Mouse (Mus musculus): Measurements from ENCODE around the gene Gm15517. TPM values are rescaled to one million over a fixed set of nuclear protein-coding genes. Genes with fewer than 3 reads are reported as not detected.
"Not testable (repeated sequence)": the region's sequence is repeated elsewhere in the genome, so short reads cannot be mapped to it uniquely, and the experiment has no call there.

The Gm15517 gene
- total RNA-seq (2014; rRNA removed; ENCODE audit: low replicate concordance) = not detected in 2 replicates
- polyA plus RNA-seq (2015; fragmentation: Nextera tagmentation; extraction: Ambion mirVana) = not detected in 2 replicates

GRCm38 (mm10) chr7:44261147-44261546 is at the start of gene Gm15517:
Gm15517 (plus strand) TSS chr7:44261447.
- no peak within 1 kb of the TSS for H3K27ac ChIP-seq (ENCODE audit: low read depth)
- H3K9me3 ChIP-seq (replicated peaks; ENCODE audit: control insufficient read depth, low read length) = no peaks in the 10 kb centered on the region
- H3K9ac ChIP-seq (replicated peaks; ENCODE audit: low read depth, low read length) = no peak within 1 kb of the TSS
- ATAC-seq (ENCODE audit: insufficient read depth, low read depth) (no peak), DNase-seq (ENCODE audit: low spot score) (no peak)
- H3K27me3 ChIP-seq (ENCODE audit: control insufficient read depth, insufficient read depth, low read length) = peaks cover 18% of the 10 kb centered on the region
- TF ChIP-seq EP300 (IDR thresholded peaks at IDR 0.05; ENCODE audit: low read depth) (no peak), CTCF (IDR thresholded peaks at IDR 0.05; ENCODE audit: low read depth) (no peak)
- H3K4me1 ChIP-seq (ENCODE audit: control insufficient read depth, insufficient read depth) = no peaks in the 10 kb centered on the region
- no peak within 1 kb of the TSS for H3K4me2 ChIP-seq (ENCODE audit: low read depth, low read length)
- no peaks in the 10 kb centered on the region for H3K36me3 ChIP-seq (replicated peaks; ENCODE audit: control insufficient read depth, insufficient read depth, low read length)
- WGBS = 46% methylated on average over 5 of the region's 5 CpGs
- no peak within 1 kb of the TSS for H3K4me3 ChIP-seq (ENCODE audit: low read depth, low read length)

DNA sequence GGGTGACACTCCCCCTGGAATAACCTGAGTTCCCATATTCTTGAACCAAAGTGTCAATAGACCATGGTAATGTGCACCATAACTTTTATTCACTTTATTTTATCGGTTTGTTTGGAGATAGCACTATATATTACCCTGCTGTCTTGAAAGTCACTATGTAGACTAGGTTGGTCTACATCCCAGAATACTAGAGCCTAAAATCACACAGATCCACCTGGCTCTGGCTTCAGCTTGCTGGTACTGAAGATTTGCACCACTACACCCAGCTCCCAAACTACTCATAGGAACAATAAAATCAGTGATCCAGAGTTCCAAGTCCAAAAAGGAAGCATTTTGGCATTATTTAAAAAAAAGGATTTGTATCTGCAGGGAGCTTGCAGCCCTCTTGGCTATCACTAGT is 45.6 kb upstream of the Gm15517 start, which contains the start of gene Klk1b5:
TSS of gene Klk1b5 (plus strand) at position 301 of the 400 bp plus-strand sequence.
- H3K4me3 ChIP-seq (ENCODE audit: low read depth, low read length) = no peak within 1 kb of the TSS
- DNase-seq (ENCODE audit: low spot score) (no peak), ATAC-seq (ENCODE audit: insufficient read depth, low read depth) (no peak)
- H3K27me3 ChIP-seq (ENCODE audit: control insufficient read depth, insufficient read depth, low read length) = no peaks in the 10 kb centered on the region
- H3K27ac ChIP-seq (ENCODE audit: low read depth) = no peak within 1 kb of the TSS
- no peaks in the 10 kb centered on the region for H3K9me3 ChIP-seq (replicated peaks; ENCODE audit: control insufficient read depth, low read length)
- H3K9ac ChIP-seq (replicated peaks; ENCODE audit: low read depth, low read length) = no peak within 1 kb of the TSS
- no peaks in the 10 kb centered on the region for H3K4me1 ChIP-seq (ENCODE audit: control insufficient read depth, insufficient read depth)
- 57% methylated on average over 1 of the region's 1 CpGs for WGBS
- no peaks in the 10 kb centered on the region for H3K36me3 ChIP-seq (replicated peaks; ENCODE audit: control insufficient read depth, insufficient read depth, low read length)
- TF ChIP-seq CTCF (IDR thresholded peaks at IDR 0.05; ENCODE audit: low read depth) (no peak), EP300 (IDR thresholded peaks at IDR 0.05; ENCODE audit: low read depth) (no peak)
- no peak within 1 kb of the TSS for H3K4me2 ChIP-seq (ENCODE audit: low read depth, low read length)

DNA sequence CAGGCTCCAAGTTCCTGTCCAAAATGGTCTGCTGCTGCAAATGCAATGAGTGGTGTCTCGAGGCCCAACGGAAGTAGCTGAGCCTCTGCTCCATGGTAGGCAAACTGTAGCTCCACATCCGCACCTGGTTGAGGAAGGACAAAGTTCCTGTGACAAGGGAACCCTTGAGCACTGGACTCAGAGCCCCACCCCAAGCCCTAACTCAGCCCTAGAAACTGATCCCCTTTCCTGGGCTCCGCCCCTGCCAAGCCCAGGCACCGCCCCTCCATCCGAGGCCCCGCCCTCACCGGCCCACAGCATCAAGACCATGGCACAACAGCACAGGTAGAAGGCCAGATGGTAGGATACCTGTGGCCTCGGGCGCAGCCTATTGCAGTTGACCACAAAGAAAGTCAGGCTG is 39.6 kb upstream of the Gm15517 start:
- ATAC-seq (ENCODE audit: insufficient read depth, low read depth); H3K4me3 ChIP-seq (ENCODE audit: low read depth, low read length); H3K9me3 ChIP-seq (replicated peaks; ENCODE audit: control insufficient read depth, low read length); H3K27me3 ChIP-seq (ENCODE audit: control insufficient read depth, insufficient read depth, low read length); H3K9ac ChIP-seq (replicated peaks; ENCODE audit: low read depth, low read length); H3K36me3 ChIP-seq (replicated peaks; ENCODE audit: control insufficient read depth, insufficient read depth, low read length); H3K27ac ChIP-seq (ENCODE audit: low read depth); H3K4me2 ChIP-seq (ENCODE audit: low read depth, low read length); H3K4me1 ChIP-seq (ENCODE audit: control insufficient read depth, insufficient read depth); DNase-seq (ENCODE audit: low spot score): not testable (repeated sequence)
- 53% methylated on average over 8 of the region's 10 CpGs for WGBS

GRCm38 (mm10) chr7:44222335-44222734 is 38.9 kb upstream of the Gm15517 start:
- ATAC-seq (ENCODE audit: insufficient read depth, low read depth) = not testable (repeated sequence)

GRCm38 (mm10) chr7:44225076-44225475 is 36.2 kb upstream of the Gm15517 start, which contains the start of gene Klk1:
Klk1 (plus strand) TSS chr7:44225360.
- H3K27ac ChIP-seq (ENCODE audit: low read depth) = no peak within 1 kb of the TSS
- DNase-seq (ENCODE audit: low spot score) (no peak), ATAC-seq (ENCODE audit: insufficient read depth, low read depth) (no peak)
- no peak within 1 kb of the TSS for H3K9ac ChIP-seq (replicated peaks; ENCODE audit: low read depth, low read length)
- no peaks in the 10 kb centered on the region for H3K27me3 ChIP-seq (ENCODE audit: control insufficient read depth, insufficient read depth, low read length)
- no peaks in the 10 kb centered on the region for H3K36me3 ChIP-seq (replicated peaks; ENCODE audit: control insufficient read depth, insufficient read depth, low read length)
- no peak within 1 kb of the TSS for H3K4me3 ChIP-seq (ENCODE audit: low read depth, low read length)
- WGBS = 50% methylated on average over 1 of the region's 1 CpGs
- no peak for TF ChIP-seq CTCF (IDR thresholded peaks at IDR 0.05; ENCODE audit: low read depth)
- TF ChIP-seq EP300 (IDR thresholded peaks at IDR 0.05; ENCODE audit: low read depth) = no peak
- H3K9me3 ChIP-seq (replicated peaks; ENCODE audit: control insufficient read depth, low read length) = no peaks in the 10 kb centered on the region
- H3K4me1 ChIP-seq (ENCODE audit: control insufficient read depth, insufficient read depth) = no peaks in the 10 kb centered on the region
- H3K4me2 ChIP-seq (ENCODE audit: low read depth, low read length) = no peak within 1 kb of the TSS

More at GRCm38 (mm10) chr7:44222335-44222734, 38.9 kb upstream of the Gm15517 start:
- WGBS = 41% methylated on average over 6 of the region's 6 CpGs
- H3K27ac ChIP-seq (ENCODE audit: low read depth); H3K36me3 ChIP-seq (replicated peaks; ENCODE audit: control insufficient read depth, insufficient read depth, low read length); H3K9ac ChIP-seq (replicated peaks; ENCODE audit: low read depth, low read length); H3K4me1 ChIP-seq (ENCODE audit: control insufficient read depth, insufficient read depth); H3K4me3 ChIP-seq (ENCODE audit: low read depth, low read length); DNase-seq (ENCODE audit: low spot score); H3K27me3 ChIP-seq (ENCODE audit: control insufficient read depth, insufficient read depth, low read length); H3K9me3 ChIP-seq (replicated peaks; ENCODE audit: control insufficient read depth, low read length); H3K4me2 ChIP-seq (ENCODE audit: low read depth, low read length): not testable (repeated sequence)

DNA sequence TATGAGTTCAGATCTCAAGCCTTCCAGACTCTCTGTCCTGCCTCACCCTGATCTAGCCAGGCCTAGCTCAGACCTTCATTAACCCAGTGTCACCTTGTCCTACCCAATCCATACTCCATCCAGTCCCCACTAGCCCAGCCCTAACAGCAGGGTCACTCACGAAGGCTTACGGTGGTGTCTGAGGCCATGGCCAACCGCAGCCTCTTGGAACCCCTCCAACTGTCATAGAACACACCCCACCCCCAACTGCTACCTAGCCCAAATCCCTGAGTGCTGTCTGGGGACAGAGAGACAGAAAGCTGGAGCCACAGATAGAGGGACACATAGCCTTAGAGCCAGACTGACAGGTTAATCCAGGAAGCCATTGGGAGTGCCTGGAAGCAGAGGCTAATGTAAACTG is 25.3 kb upstream of the Gm15517 start, which contains the start of gene Gm36864:
TSS of gene Gm36864 (plus strand) at position 269 of the 400 bp plus-strand sequence.
- no peak for TF ChIP-seq EP300 (IDR thresholded peaks at IDR 0.05; ENCODE audit: low read depth)
- no peak for TF ChIP-seq CTCF (IDR thresholded peaks at IDR 0.05; ENCODE audit: low read depth)
- no peaks in the 10 kb centered on the region for H3K4me1 ChIP-seq (ENCODE audit: control insufficient read depth, insufficient read depth)
- ATAC-seq (ENCODE audit: insufficient read depth, low read depth) = no peak

More for the DNA sequence above, 25.3 kb upstream of the Gm15517 start, which contains the start of gene Gm36864:
- WGBS = 36% methylated on average over 3 of the region's 3 CpGs
- no peak within 1 kb of the TSS for H3K27ac ChIP-seq (ENCODE audit: low read depth)
- no peaks in the 10 kb centered on the region for H3K9me3 ChIP-seq (replicated peaks; ENCODE audit: control insufficient read depth, low read length)
- H3K36me3 ChIP-seq (replicated peaks; ENCODE audit: control insufficient read depth, insufficient read depth, low read length) = no peaks in the 10 kb centered on the region
- H3K27me3 ChIP-seq (ENCODE audit: control insufficient read depth, insufficient read depth, low read length) = no peaks in the 10 kb centered on the region
- no peak for DNase-seq (ENCODE audit: low spot score)
- H3K9ac ChIP-seq (replicated peaks; ENCODE audit: low read depth, low read length) = no peak within 1 kb of the TSS
- H3K4me2 ChIP-seq (ENCODE audit: low read depth, low read length) = no peak within 1 kb of the TSS
- H3K4me3 ChIP-seq (ENCODE audit: low read depth, low read length) = no peak within 1 kb of the TSS
